Mouse (Mus musculus) heart, adult 10 weeks (tissue): ENCODE measurements around the gene Sh3gl2. TPM values are rescaled to one million over a fixed set of nuclear protein-coding genes. Genes with fewer than 3 reads are reported as not detected.

ENCODE experiments used
- polyA plus RNA-seq: library from polyadenylated mRNA; stranded (reverse); fragments of 350-450 nt; fragmentation: Illumina TruSeq; extraction: RNeasy Lipid Tissue Mini Kit (QIAGEN cat#74804); gene quantifications from one replicate; pipeline ENCODE4 v1.2.3, GENCODE M21; 2014; ENCODE audit warnings: low read depth, low replicate concordance

Sh3gl2 gene
- polyA plus RNA-seq: 1.3 TPM

GRCm38 (mm10) chr4:85205071-85205635, at the start of gene Sh3gl2:
TSS of gene Sh3gl2 (plus strand) at chr4:85205126.

GRCm38 (mm10) chr4:85513792-85514191, 308.9 kb downstream of the Sh3gl2 start, which contains the start of gene Adamtsl1:
TSS of gene Adamtsl1 (plus strand) at chr4:85514172.

